Mouse (Mus musculus) small intestine, adult 2 months (tissue): ENCODE data around the gene Nlrp6. TPM values are rescaled to one million over a fixed set of nuclear protein-coding genes. Genes with fewer than 3 reads are reported as not detected.

Experiments used
- H3K27ac ChIP-seq: fragments of 200-500 bp; 2 replicates; pipeline ENCODE4 v1.5.1; 2012; ENCODE audit warnings: low read depth, low read length, control low read depth, inconsistent platforms; ENCODE audit not compliant: insufficient read depth
- H3K27me3 ChIP-seq: fragments of 200-500 bp; 2 replicates; pipeline ENCODE4 v1.6.1; 2012; ENCODE audit warnings: mild to moderate bottlenecking, moderate library complexity, low read length, inconsistent platforms; ENCODE audit not compliant: control insufficient read depth, insufficient read depth
- H3K36me3 ChIP-seq: fragments of 200-500 bp; 2 replicates; pipeline ENCODE4 v1.6.1; 2012; ENCODE audit warnings: mild to moderate bottlenecking, low read length, control low read depth, inconsistent platforms; ENCODE audit not compliant: control insufficient read depth, insufficient read depth
- H3K4me1 ChIP-seq: fragments of 200-500 bp; 2 replicates; pipeline ENCODE4 v1.6.1; 2012; ENCODE audit warnings: low read length, inconsistent platforms, mixed read lengths; ENCODE audit not compliant: control insufficient read depth, insufficient read depth, insufficient read length
- H3K4me3 ChIP-seq: fragments of 200-500 bp; 2 replicates; pipeline ENCODE4 v1.5.1; 2012; ENCODE audit warnings: low read depth, mild to moderate bottlenecking, control low read depth, inconsistent platforms, low read length, moderate library complexity
- CTCF ChIP-seq: fragments of 200-500 bp; IDR thresholded peaks from 2 replicates; pipeline ENCODE4 v1.5.1; 2012; ENCODE audit warnings: low read depth, mild to moderate bottlenecking, control low read depth, inconsistent platforms, low read length, moderate library complexity, mixed read lengths; ENCODE audit not compliant: insufficient replicate concordance, insufficient read length; ENCODE audit errors: extremely low read depth
- POLR2A ChIP-seq: fragments of 200-500 bp; IDR thresholded peaks from 2 replicates; pipeline ENCODE4 v1.6.1; 2012; ENCODE audit warnings: low read depth, mild to moderate bottlenecking, control low read depth, inconsistent platforms, low read length, moderate library complexity
- WGBS: fragments of 180-500 bp; shearing (Covaris S2); methylation state at CpG from one replicate; pipeline ENCODE4 v1.1.7; 2018; 5-methylcytosine and 5-hydroxymethylcytosine counted together
- polyA plus RNA-seq: library from polyadenylated mRNA; depleted of rRNA; stranded (reverse); fragments of >200 nt; gene quantifications from 2 replicates; pipeline ENCODE4 v1.2.3, GENCODE M21; 2012

Gene Nlrp6
- polyA plus RNA-seq, 1 experiment, result 110 TPM

DNA sequence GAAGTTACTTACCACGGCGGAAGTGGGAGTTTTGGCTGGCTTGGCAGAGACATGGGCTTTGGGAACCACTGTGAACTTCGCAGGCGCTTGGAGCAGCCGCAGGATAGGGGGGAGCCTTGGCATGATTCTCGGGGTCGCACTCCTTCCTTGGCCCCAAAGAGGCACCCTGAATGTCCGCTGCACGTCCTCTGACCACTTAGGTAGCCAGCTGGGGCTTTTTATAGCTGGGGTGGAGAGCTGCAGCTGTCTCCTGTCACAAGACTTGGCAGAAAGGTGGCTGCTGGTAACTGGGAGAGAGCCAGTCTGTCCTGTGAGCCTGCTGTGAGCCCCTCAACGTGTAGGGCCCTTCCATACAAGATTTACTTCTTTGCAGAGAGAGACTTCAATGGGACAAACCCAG, 20.5 kb upstream of the Nlrp6 start, which contains the start of gene Cox8b:
Gene Cox8b, minus strand, starts transcription at position 227 of the 400 bp plus-strand sequence.
- Histone ChIP-seq H3K36me3 (peaks cover 24% of the 10 kb centered on the region), H3K27ac (no peak within 1 kb of the TSS), H3K4me3 (no peak within 1 kb of the TSS), H3K4me1 (no peaks in the 10 kb centered on the region), H3K27me3 (no peaks in the 10 kb centered on the region)
- 68% methylated on average over 10 of the region's 10 CpGs for WGBS
- TF ChIP-seq POLR2A, result no peak
- TF ChIP-seq CTCF, result no peak

DNA sequence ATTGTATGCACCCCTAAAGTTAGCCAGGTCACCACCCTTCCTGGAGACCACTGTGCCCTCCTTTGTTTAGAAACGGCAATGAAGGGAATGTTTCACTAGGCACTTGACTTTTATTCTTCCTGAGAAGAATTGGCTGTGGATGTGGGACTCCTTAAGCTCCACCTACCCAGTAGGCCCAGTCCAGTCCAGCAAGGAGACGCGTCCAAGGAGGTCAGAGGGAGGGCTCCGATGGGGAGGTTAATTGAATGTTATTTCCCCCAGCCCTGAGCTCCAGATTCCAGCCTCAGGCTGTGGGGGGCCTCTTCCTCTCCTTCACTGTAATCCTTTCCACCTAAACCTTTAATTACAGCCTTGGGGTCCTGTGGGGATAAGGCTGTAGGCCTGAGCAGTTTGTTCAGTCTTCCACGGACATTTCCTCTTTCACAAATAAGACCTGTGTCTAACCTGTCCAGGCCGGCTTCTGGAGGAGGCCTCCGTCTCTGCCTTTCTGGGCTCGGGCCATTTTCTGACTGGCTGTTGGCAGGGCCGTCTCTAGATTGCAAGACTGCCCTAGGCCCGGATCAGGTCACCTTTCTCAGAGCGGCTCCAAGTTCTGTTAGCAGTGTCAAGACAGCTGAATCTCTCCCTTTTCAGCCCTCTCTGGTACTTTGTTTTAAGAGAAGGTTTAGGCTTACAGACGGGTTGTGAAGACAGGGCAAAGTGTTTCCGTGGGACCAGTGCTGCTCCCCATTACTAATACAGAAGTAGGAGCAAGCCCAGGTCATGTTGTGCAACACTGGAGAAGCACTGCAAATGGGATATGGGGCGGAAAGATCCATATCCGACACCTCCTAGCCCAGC, 18.4 kb upstream of the Nlrp6 start:
- Histone ChIP-seq H3K36me3 (peaks cover 14% of the 10 kb centered on the region), H3K4me1 (no peaks in the 10 kb centered on the region), H3K27me3 (no peaks in the 10 kb centered on the region), H3K4me3 (no peak overlapping the region), H3K27ac (no peak overlapping the region)
- WGBS, result 90% methylated on average over 15 of the region's 15 CpGs
- TF ChIP-seq CTCF (no peak), POLR2A (no peak)

DNA sequence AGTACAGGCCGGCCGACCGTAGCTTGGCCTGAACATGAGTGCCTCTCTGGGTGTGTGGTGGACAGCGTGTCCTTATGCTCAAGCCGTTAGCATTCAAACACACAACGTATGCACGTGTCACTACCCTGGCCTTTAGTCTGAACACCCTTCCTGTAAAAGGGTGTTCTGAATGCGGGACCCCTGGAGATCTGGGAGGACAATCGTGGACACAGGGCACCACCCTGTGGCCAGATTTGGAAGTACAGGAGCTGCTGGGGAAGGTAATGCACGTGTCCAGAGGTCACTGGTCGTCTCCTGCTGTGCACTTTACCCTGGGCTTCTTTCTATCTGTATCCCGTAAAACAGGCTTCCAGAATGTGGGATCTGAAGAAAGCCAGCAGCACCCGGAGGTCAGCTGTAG, 17.5 kb upstream of the Nlrp6 start:
- WGBS, result 26% methylated on average over 13 of the region's 13 CpGs
- TF ChIP-seq POLR2A, result no peak
- peak; percentile 97; the same call in 1 of the 2 replicates for TF ChIP-seq CTCF
- H3K4me3 ChIP-seq, result no peak overlapping the region
- no peak overlapping the region for H3K27ac ChIP-seq
- H3K27me3 ChIP-seq, result no peaks in the 10 kb centered on the region
- H3K4me1 ChIP-seq, result no peaks in the 10 kb centered on the region
- H3K36me3 ChIP-seq, result peaks cover 6% of the 10 kb centered on the region

DNA sequence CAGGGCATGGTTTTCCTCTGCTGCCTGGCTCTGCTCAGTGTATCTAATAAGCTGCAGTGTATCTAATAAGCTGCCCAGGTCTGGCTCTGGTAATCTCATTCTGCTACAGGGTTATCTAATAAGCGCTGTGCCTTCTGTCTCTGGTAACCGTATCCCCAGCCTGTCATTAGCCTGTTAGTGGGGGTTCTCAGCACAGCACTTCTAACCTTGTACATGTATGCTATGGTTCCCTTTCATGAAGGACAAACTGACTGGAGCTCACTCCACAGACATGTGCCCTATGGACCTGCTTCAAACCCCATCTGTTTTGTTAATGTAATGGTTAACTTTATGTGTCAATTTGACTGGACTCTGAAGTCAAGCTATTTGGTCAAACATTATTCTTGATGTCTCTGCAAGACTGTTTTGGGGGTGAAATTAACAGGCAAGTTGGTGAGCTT, 15.0 kb upstream of the Nlrp6 start:
- Histone ChIP-seq H3K36me3 (no peaks in the 10 kb centered on the region), H3K4me3 (no peak overlapping the region), H3K27me3 (no peaks in the 10 kb centered on the region), H3K4me1 (peaks cover 2% of the 10 kb centered on the region; the same call in 1 of the 2 replicates), H3K27ac (no peak overlapping the region)
- WGBS, result 81% methylated on average over 2 of the region's 2 CpGs
- TF ChIP-seq POLR2A (no peak), CTCF (no peak)

DNA sequence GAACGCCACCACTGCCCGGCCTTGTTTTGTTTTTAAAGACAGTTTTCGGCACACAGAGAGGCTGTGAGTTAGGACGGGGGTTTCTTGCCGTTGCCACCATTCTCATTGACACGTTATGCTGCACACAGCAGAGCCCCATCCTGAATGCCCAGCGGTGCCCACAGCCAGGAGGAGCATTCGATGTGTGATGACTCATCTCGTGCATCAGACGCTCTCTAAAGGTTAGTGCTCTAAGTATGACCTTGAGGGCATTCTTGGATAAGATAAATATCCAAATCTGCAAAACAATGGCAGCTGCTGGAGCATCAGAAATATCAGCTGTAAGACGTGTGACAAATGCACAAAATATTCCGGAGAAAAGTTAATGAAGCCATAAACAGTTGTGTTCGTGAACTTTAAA, 13.6 kb upstream of the Nlrp6 start:
- no peak for TF ChIP-seq POLR2A
- Histone ChIP-seq H3K4me1 (peaks cover 2% of the 10 kb centered on the region; the same call in 1 of the 2 replicates), H3K27me3 (no peaks in the 10 kb centered on the region), H3K4me3 (no peak overlapping the region), H3K27ac (no peak overlapping the region), H3K36me3 (no peaks in the 10 kb centered on the region)
- 79% methylated on average over 13 of the region's 13 CpGs for WGBS

DNA sequence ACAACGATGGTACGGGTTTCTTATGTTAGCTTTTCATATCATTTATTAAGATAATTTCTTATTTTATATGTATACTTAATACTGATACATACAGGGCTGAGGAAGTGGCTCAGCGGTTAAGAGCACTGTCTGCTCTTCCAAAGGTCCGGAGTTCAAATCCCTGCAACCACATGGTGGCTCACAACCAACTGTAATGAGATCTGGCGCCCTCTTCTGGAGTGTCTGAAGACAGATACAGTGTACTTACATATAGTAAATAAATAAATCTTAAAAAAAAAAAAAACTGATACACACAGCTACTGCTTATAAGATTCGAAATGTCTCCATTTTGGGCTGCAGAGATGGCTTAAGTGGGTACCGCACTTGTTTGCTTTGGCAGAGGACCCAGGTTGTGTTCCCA, 13.0 kb upstream of the Nlrp6 start:
- no peaks in the 10 kb centered on the region for H3K27me3 ChIP-seq
- peaks cover 5% of the 10 kb centered on the region for H3K4me1 ChIP-seq
- WGBS, result 86% methylated on average over 7 of the region's 7 CpGs
- H3K27ac ChIP-seq, result no peak overlapping the region
- H3K36me3 ChIP-seq, result no peaks in the 10 kb centered on the region
- TF ChIP-seq POLR2A (no peak), CTCF (no peak)
- no peak overlapping the region for H3K4me3 ChIP-seq

DNA sequence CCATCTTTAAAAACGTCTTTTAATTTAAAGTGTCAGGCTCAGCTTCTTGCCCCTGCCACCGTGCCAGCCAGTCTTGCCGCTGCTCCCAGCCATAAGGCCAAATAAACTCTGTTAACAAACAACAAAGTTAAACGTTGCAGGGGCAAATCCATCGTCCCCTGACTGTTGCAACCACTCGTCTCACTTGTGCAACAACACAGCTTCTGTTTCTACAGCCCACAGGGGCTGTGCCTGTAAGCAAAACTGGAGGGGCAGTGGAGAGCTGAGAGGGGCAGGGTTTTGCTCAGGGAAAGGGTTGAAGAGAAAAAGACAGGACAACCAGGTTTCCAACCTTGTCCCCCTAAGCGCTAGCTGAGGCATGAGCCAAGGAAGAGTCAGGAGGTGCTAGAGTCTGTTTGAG, 12.5 kb upstream of the Nlrp6 start:
- H3K4me3 ChIP-seq, result no peak overlapping the region
- no peak for TF ChIP-seq POLR2A
- peaks cover 5% of the 10 kb centered on the region for H3K4me1 ChIP-seq
- 49% methylated on average over 7 of the region's 7 CpGs for WGBS
- no peaks in the 10 kb centered on the region for H3K27me3 ChIP-seq
- H3K27ac ChIP-seq, result no peak overlapping the region
- no peaks in the 10 kb centered on the region for H3K36me3 ChIP-seq
